Mouse (Mus musculus) activated CD4-positive, CD25-positive, alpha-beta regulatory T cell, adult 9 weeks (primary cell): ENCODE data around the gene Rac3. TPM values are rescaled to one million over a fixed set of nuclear protein-coding genes. Genes with fewer than 3 reads are reported as not detected.

Source experiments
- polyA plus RNA-seq: library from polyadenylated mRNA; unstranded; fragments of 100-300 nt; shearing (Covaris generic); gene quantifications from one replicate; pipeline ENCODE4 v1.2.1, GENCODE M21; 2017

Gene Rac3
- polyA plus RNA-seq, result not detected

DNA sequence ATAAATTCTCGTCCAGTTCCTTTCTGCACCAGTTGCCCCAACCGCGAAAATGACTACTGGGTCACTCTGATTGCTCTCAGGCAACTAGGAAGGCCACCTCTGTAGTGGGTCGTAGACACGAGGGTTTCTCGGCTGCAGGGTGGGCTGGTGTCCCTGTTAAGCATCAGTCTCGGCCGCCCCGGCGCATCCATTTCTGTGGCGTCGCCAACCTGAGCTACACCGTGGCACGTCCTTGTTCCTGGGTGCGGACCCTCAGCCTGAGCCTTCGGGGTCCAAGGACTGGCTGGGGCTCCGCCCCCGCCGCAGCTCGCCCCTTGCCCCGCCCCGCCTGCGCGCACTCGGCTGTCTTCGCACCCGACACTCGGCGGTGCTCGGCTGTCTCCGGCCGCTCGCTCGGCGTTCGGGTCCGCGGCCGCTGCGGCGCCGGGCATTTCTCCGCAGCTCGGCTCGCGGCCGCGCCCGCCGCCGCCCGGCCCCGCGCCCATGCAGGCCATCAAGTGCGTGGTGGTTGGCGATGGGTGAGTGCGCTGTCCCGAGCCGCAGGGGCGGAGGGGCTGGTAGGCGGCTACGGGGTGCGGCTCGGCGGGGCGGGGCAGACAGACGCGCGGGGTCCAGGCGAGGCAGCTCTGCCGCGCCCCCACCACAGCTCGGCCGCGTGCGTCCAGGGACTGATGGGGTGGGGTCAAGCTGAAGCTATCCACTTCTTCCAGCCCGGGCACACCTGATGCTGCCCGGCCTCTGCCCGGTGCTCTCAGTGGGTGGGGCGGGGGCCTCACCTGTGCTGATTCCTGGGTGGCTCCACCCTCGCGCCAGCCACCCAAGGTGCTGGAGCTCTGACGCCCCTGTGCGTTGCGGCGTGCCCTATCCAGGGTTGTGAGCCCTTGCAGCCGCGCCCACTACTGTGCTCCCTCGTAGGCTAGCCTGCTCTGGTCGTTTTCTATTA is at the start of gene Rac3:
TSS of gene Rac3 (plus strand) at position 347 of the 943 bp plus-strand sequence.

GRCm38 (mm10) chr11:120672687-120673593 is 48.3 kb upstream of the Rac3 start, which contains the start of gene Aspscr1:
Aspscr1 (plus strand) TSS chr11:120672973.

GRCm38 (mm10) chr11:120713580-120714518 is 7.4 kb upstream of the Rac3 start, which contains the start of the genes Cenpx and Lrrc45:
Cenpx (minus strand) TSS chr11:120713738.
Lrrc45 (plus strand) TSS chr11:120713925.

DNA sequence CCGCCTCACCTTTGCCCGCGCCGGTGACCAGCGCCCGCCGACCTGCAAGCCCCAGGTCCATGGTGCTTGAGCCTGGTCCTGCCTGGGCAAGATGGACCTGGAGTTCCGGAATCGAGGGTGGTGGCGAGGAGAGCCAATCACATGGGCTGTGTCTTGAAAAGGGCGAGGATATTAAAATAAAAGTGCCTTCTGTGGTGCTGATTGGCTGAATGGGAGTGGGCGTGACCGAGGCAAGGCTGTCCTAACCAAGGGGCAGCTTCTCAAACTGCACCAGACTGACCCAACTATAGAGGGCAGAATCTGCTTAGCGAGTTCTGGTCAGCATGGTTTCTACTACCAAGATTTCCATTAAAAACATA is 5.9 kb downstream of the Rac3 start, which contains the start of gene Dcxr:
TSS of gene Dcxr (minus strand) at position 113 of the 359 bp plus-strand sequence.

DNA sequence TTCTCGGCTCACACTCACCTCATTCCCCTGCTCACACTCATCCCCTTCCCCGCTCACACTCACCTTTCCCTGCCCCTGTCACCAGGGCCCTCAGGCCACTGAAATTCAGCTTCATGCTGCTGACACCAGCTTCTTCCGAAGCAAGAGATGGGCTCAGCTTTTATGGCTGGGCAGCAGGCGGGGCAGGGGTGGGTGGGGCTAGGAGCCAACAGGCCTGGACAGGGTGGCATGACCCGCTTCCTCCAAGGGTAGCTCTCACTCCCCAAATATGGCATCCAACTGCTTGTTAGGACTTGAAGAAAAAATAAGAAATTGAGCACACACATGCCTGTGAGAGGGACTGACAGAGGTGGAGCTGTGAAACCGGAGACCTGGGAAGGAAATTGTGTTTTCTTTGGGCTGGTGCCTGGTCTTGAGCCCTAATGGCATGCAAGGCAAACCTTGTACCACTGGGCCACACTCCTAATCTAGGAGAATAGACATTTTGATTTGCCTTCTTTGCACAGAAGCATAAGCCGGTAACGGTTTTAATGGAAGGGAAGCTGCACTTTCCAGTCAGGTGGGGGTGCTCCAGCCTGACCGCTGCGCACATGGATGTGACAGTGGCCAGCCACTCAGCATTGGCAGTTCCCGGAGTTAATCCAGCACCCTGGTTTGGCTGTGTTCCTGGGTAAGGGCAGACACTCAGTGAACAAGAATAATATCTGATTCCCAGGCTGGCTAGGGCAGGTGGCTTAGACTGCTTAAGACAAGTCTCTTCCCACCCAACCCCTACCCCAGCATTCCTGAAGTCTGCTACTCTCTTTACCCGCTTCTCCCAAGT is 10.8 kb downstream of the Rac3 start, which contains the start of gene Cbr2:
TSS of gene Cbr2 (minus strand) at position 257 of the 823 bp plus-strand sequence.

DNA sequence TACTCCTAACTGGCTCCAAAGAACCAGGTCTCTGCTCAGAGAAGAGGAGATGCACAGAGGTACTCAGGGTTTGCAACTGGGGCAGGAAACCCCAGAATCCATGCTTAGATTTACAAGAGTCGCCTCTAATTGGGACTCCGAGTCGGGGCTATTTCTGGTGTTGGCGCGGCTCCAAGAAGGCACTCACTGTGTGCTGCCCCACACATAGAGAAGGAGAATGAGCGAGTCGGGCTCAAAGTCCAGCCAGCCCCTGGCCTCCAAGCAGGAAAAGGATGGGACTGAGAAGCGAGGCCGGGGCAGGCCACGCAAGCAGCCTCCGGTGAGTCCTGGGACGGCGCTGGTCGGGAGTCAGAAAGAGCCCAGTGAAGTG is 41.4 kb downstream of the Rac3 start, which contains the start of gene Hmga1b:
TSS of gene Hmga1b (plus strand) at position 123 of the 370 bp plus-strand sequence.

Other genes with a start within 250 kb of the Rac3 start
- gene Mrpl12, start 236.9 kb upstream of the Rac3 start, polyA plus RNA-seq, result 82.5 TPM
- 8.4 TPM for gene Slc25a10, start 229.6 kb upstream of the Rac3 start, polyA plus RNA-seq
- not detected for gene Gcgr, start 190.8 kb upstream of the Rac3 start, polyA plus RNA-seq
- gene Mcrip1, start 171.7 kb upstream of the Rac3 start, polyA plus RNA-seq, result 101 TPM
- not detected for gene Ppp1r27, start 170.3 kb upstream of the Rac3 start, polyA plus RNA-seq
- 240 TPM for gene P4hb, start 148.2 kb upstream of the Rac3 start, polyA plus RNA-seq
- gene Arhgdia, start 139.8 kb upstream of the Rac3 start, polyA plus RNA-seq, result 868 TPM
- gene Alyref, start 123.1 kb upstream of the Rac3 start, polyA plus RNA-seq, result 6.0 TPM
- gene Anapc11, start 123.0 kb upstream of the Rac3 start, polyA plus RNA-seq, result 135 TPM
- 0.55 TPM for gene Npb, start 113.0 kb upstream of the Rac3 start, polyA plus RNA-seq
- 156 TPM for gene Pcyt2, start 103.5 kb upstream of the Rac3 start, polyA plus RNA-seq
- 199 TPM for gene Sirt7, start 96.2 kb upstream of the Rac3 start, polyA plus RNA-seq
- 11.0 TPM for gene Mafg, start 87.9 kb upstream of the Rac3 start, polyA plus RNA-seq
- 0.64 TPM for gene Pycr1, start 77.7 kb upstream of the Rac3 start, polyA plus RNA-seq
- not detected for gene Myadml2, start 73.3 kb upstream of the Rac3 start, polyA plus RNA-seq
- not detected for gene Notum, start 60.3 kb upstream of the Rac3 start, polyA plus RNA-seq
- 132 TPM for gene Aspscr1, start 48.5 kb upstream of the Rac3 start, polyA plus RNA-seq
- gene Cenpx, start 7.7 kb upstream of the Rac3 start, polyA plus RNA-seq, result 117 TPM
- 70.9 TPM for gene Lrrc45, start 7.5 kb upstream of the Rac3 start, polyA plus RNA-seq
- 19.4 TPM for gene Dcxr, start 5.8 kb downstream of the Rac3 start, polyA plus RNA-seq
- not detected for gene Cbr2, start 10.6 kb downstream of the Rac3 start, polyA plus RNA-seq
- gene Hmga1b, start 41.3 kb downstream of the Rac3 start, polyA plus RNA-seq, result 1.3 TPM
- 2.7 TPM for gene Rfng, start 62.7 kb downstream of the Rac3 start, polyA plus RNA-seq
- gene Gps1, start 62.8 kb downstream of the Rac3 start, polyA plus RNA-seq, result 152 TPM
- 70.6 TPM for gene Dus1l, start 74.9 kb downstream of the Rac3 start, polyA plus RNA-seq
- gene Fasn, start 103.1 kb downstream of the Rac3 start, polyA plus RNA-seq, result 68.8 TPM
- 0.50 TPM for gene Ccdc57, start 211.4 kb downstream of the Rac3 start, polyA plus RNA-seq
- gene Slc16a3, start 227.0 kb downstream of the Rac3 start, polyA plus RNA-seq, result 24.1 TPM